Mouse (Mus musculus) myocyte (in vitro differentiated cells): ENCODE results near the gene Pigyl.

Experiments used
- CEBPB ChIP-seq: IDR thresholded peaks from 2 replicates; pipeline ENCODE4 v1.6.1; 2011; ENCODE audit warnings: mild to moderate bottlenecking, moderate library complexity; ENCODE audit not compliant: poor library complexity, insufficient read depth, severe bottlenecking
- E2F4 ChIP-seq: IDR thresholded peaks from one replicate; pipeline ENCODE4 v1.6.1; 2011; ENCODE audit warnings: mild to moderate bottlenecking, control low read depth, moderate library complexity; ENCODE audit not compliant: insufficient read depth
- MAX ChIP-seq: IDR thresholded peaks from one replicate; pipeline ENCODE4 v1.6.1; 2011; ENCODE audit warnings: low read depth, mild to moderate bottlenecking, control low read depth
- MYOD1 ChIP-seq, 3 experiments: IDR thresholded peaks; one replicate each; pipeline ENCODE4 v1.6.1; 2011; ENCODE audit warnings: control low read depth in 2 of 3, low read depth in 2 of 3, mild to moderate bottlenecking in 2 of 3, moderate library complexity in 1 of 3; ENCODE audit not compliant: insufficient read length in 2 of 3, control insufficient read depth in 1 of 3
- MYOG ChIP-seq, 3 experiments: IDR thresholded peaks; one replicate each; pipeline ENCODE4 v1.6.1; 2011; ENCODE audit warnings: control low read depth in 2 of 3, low read depth in 2 of 3, mild to moderate bottlenecking in 2 of 3; ENCODE audit not compliant: insufficient read length in 2 of 3, control insufficient read depth in 1 of 3, insufficient read depth in 1 of 3
- POLR2A ChIP-seq: IDR thresholded peaks from one replicate; pipeline ENCODE4 v1.6.1; 2011; ENCODE audit warnings: low read depth, mild to moderate bottlenecking, control low read depth, moderate library complexity; ENCODE audit not compliant: insufficient read length
- POLR2AphosphoS2 ChIP-seq: IDR thresholded peaks from one replicate; pipeline ENCODE4 v1.6.1; 2011; ENCODE audit warnings: low read depth, control low read depth; ENCODE audit not compliant: insufficient read length
- REST ChIP-seq: IDR thresholded peaks from one replicate; pipeline ENCODE4 v1.6.1; 2011; ENCODE audit warnings: mild to moderate bottlenecking, control low read depth, moderate library complexity; ENCODE audit not compliant: insufficient read depth, insufficient read length
- SRF ChIP-seq: IDR thresholded peaks from one replicate; pipeline ENCODE4 v1.6.1; 2011; ENCODE audit warnings: low read depth; ENCODE audit not compliant: control insufficient read depth, insufficient read length
- TCF12 ChIP-seq: IDR thresholded peaks from one replicate; pipeline ENCODE4 v1.6.1; 2011; ENCODE audit warnings: mild to moderate bottlenecking, control low read depth; ENCODE audit not compliant: poor library complexity, insufficient read depth, severe bottlenecking
- TCF3 ChIP-seq: IDR thresholded peaks from one replicate; pipeline ENCODE4 v1.6.1; 2011; ENCODE audit warnings: low read depth, control low read depth; ENCODE audit not compliant: insufficient read length
- USF1 ChIP-seq: IDR thresholded peaks from one replicate; pipeline ENCODE4 v1.6.1; 2011; ENCODE audit warnings: low read depth, mild to moderate bottlenecking, control low read depth, moderate library complexity

GRCm38 (mm10) chr9:22134246-22134890 is 22.3 kb upstream of the Pigyl start:
- TF ChIP-seq POLR2A (no peak), MAX (no peak), E2F4 (no peak), MYOD1 (IDR thresholded peaks at IDR 0.05; ENCODE audit: control insufficient read depth in 1 of 3, insufficient read length in 2 of 3, low read depth in 2 of 3) (no peak), CEBPB (no peak), SRF (no peak), POLR2AphosphoS2 (no peak), USF1 (no peak), TCF12 (no peak), TCF3 (no peak), MYOG (IDR thresholded peaks at IDR 0.05; ENCODE audit: control insufficient read depth in 1 of 3, insufficient read depth in 1 of 3, insufficient read length in 2 of 3, low read depth in 2 of 3) (no peak), REST (no peak)
